Mouse (Mus musculus): ENCODE measurements at regions not wholly inside any gene's neighbourhood (a gene's known extent, or its start where the extent isn't known, plus 50 kb on each side); places are given as distances from the start of the nearest gene placed in this dataset.

GRCm38 (mm10) chr1:186474385-186474784 is 231.4 kb downstream of the Tgfb2 start:
- TF ChIP-seq CTCF (IDR thresholded peaks at IDR 0.05; ENCODE audit: insufficient read depth, low read length), result no peak
- no peak for TF ChIP-seq POLR2A (IDR thresholded peaks at IDR 0.05; ENCODE audit: borderline replicate concordance, extremely low read depth, low read depth, low read length)

All from lung, adult 2 months (tissue).